Mouse (Mus musculus) left cerebral cortex, postnatal 36 days (tissue): Measurements from ENCODE around the gene Osgin1. TPM values are rescaled to one million over a fixed set of nuclear protein-coding genes. Genes with fewer than 3 reads are reported as not detected.

Experiments used
- DNase-seq, 2 experiments: peaks; one replicate each; pipeline ENCODE4 v3.0.0; 2021 to 2022; ENCODE audit warnings: low spot score in 2 of 2, mixed read lengths in 1 of 2
- intact Hi-C: fragments of 180-260 bp; cut with DNase I; formaldehyde crosslinking; loops from one replicate; pipeline ENCODE4 v1.15.1; 2025
- total RNA-seq, 2 experiments: library from RNA; stranded (reverse); gene quantifications; 2 replicates each; pipeline ENCODE4 v1.2.3; 2021

Gene Osgin1
- total RNA-seq = under 1 TPM; 0.34 to 0.81 TPM

- DNase-seq = no peak
- intact Hi-C loops = no loop called here
Measured at GRCm38 (mm10) chr8:119433582-119434174, at the start of gene Osgin1. Osgin1 (plus strand) TSS chr8:119434124.

GRCm38 (mm10) chr8:119384478-119384877 lies 49.4 kb upstream of the Osgin1 start:
- intact Hi-C loops = loop anchor here (5.0 kb wide), 1 partner anchor 72 kb away; no protein-coding TSS in a partner anchor
- DNase-seq = peak; percentile 43 to 76

GRCm38 (mm10) chr8:119385854-119386253 lies 48.1 kb upstream of the Osgin1 start:
- intact Hi-C loops = no loop called here
- no peak for DNase-seq

- intact Hi-C loops = no loop called here
- no peak for DNase-seq
Measured at GRCm38 (mm10) chr8:119386988-119387387, 46.9 kb upstream of the Osgin1 start.

- intact Hi-C loops = no loop called here
- DNase-seq = no peak
Measured at GRCm38 (mm10) chr8:119394097-119394496, 39.8 kb upstream of the Osgin1 start.

- DNase-seq = peak; percentile 91 to 93
- intact Hi-C loops = no loop called here
Measured at GRCm38 (mm10) chr8:119394524-119395026, 39.3 kb upstream of the Osgin1 start, which contains the start of gene Mlycd. Mlycd (plus strand) TSS chr8:119394878.

GRCm38 (mm10) chr8:119395072-119395950 lies 38.6 kb upstream of the Osgin1 start:
- intact Hi-C loops = no loop called here

GRCm38 (mm10) chr8:119398558-119398957 lies 35.4 kb upstream of the Osgin1 start:
- intact Hi-C loops = no loop called here

More at GRCm38 (mm10) chr8:119395072-119395950, 38.6 kb upstream of the Osgin1 start:
- DNase-seq = peak in 1 of 2 experiments; percentile 40

GRCm38 (mm10) chr8:119399255-119399654 lies 34.7 kb upstream of the Osgin1 start:
- intact Hi-C loops = no loop called here
- DNase-seq = no peak

More at GRCm38 (mm10) chr8:119398558-119398957, 35.4 kb upstream of the Osgin1 start:
- no peak for DNase-seq

- intact Hi-C loops = no loop called here
Measured at GRCm38 (mm10) chr8:119400122-119400671, 33.7 kb upstream of the Osgin1 start.

GRCm38 (mm10) chr8:119400904-119401303 lies 33.0 kb upstream of the Osgin1 start:
- no peak for DNase-seq
- intact Hi-C loops = no loop called here

More at GRCm38 (mm10) chr8:119400122-119400671, 33.7 kb upstream of the Osgin1 start:
- no peak for DNase-seq

GRCm38 (mm10) chr8:119403912-119404311 lies 30.0 kb upstream of the Osgin1 start:
- DNase-seq = no peak
- intact Hi-C loops = no loop called here

- intact Hi-C loops = no loop called here
- no peak for DNase-seq
Measured at GRCm38 (mm10) chr8:119404648-119405047, 29.3 kb upstream of the Osgin1 start.

GRCm38 (mm10) chr8:119408311-119408710 lies 25.6 kb upstream of the Osgin1 start:
- no peak for DNase-seq
- intact Hi-C loops = no loop called here

GRCm38 (mm10) chr8:119412037-119412734 lies 21.7 kb upstream of the Osgin1 start:
- intact Hi-C loops = no loop called here
- no peak for DNase-seq

- peak; percentile 76 to 78 for DNase-seq
- intact Hi-C loops = no loop called here
Measured at GRCm38 (mm10) chr8:119412735-119413498, 21.0 kb upstream of the Osgin1 start.

GRCm38 (mm10) chr8:119413605-119414004 lies 20.3 kb upstream of the Osgin1 start:
- intact Hi-C loops = no loop called here
- no peak for DNase-seq

GRCm38 (mm10) chr8:119420318-119420717 lies 13.6 kb upstream of the Osgin1 start:
- intact Hi-C loops = no loop called here
- no peak for DNase-seq

- DNase-seq = no peak
- intact Hi-C loops = no loop called here
Measured at GRCm38 (mm10) chr8:119421603-119422122, 12.3 kb upstream of the Osgin1 start.
